Mouse (Mus musculus) ES-E14 (cell line): ENCODE data around the gene Gemin7.

Experiments
- MAFK ChIP-seq: IDR thresholded peaks from 2 replicates; pipeline ENCODE4 v1.6.1; 2014; ENCODE audit warnings: mild to moderate bottlenecking, low read depth, low read length, inconsistent platforms; ENCODE audit not compliant: insufficient read depth
- ZNF384 ChIP-seq: IDR thresholded peaks from 2 replicates; pipeline ENCODE4 v1.6.1; 2012; ENCODE audit warnings: low read depth, low read length, inconsistent platforms

DNA sequence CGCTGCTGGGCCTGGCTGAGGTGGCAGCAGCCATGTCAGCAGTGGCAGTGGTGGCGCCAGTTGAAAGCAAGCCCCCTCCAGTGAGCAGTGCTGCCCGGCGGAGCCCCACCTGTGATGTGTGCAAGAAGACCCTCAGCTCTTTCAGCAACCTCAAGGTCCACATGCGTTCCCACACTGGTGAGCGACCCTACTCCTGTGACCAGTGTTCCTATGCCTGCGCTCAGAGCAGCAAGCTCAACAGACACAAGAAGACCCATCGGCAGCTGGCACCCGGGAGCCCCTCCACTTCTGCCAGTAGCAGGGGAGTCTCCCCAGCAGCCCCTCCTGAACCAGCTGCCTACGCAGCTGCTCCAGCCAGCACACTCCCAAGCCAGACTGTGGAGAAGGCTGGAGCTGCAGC, 2.4 kb upstream of the Gemin7 start:
- TF ChIP-seq MAFK (no peak), ZNF384 (no peak)
